Mouse (Mus musculus) forelimb bud, embryonic 11.5 days (tissue): Measurements from ENCODE around the gene Lrrc8c.

Source experiments
- DNase-seq: peaks from one replicate; pipeline ENCODE4 v3.0.0-alpha.2; 2012; ENCODE audit warnings: low read depth, low spot score

Gene Lrrc8c

DNA sequence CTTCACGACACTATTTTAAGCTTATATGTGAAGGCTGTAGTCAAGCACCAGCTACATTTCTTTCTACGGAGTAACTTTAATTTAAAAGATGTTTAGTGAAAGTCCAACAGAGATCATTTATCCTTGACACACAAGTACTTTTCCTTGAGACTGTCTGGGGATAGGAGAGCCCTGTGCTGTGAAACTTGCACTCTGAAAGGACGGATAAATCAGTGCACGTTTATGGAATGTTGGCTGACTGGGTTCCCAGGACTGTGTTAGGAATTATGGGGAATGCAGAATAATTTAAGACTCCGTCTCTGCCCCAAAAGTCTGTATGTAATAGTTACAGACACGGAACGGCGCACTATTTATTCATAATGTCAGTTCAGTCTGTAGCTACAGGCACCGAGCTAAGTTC, 74.4 kb downstream of the Lrrc8c start:
- DNase-seq, result no peak

GRCm38 (mm10) chr5:105598866-105599265, 79.7 kb downstream of the Lrrc8c start:
- no peak for DNase-seq

DNA sequence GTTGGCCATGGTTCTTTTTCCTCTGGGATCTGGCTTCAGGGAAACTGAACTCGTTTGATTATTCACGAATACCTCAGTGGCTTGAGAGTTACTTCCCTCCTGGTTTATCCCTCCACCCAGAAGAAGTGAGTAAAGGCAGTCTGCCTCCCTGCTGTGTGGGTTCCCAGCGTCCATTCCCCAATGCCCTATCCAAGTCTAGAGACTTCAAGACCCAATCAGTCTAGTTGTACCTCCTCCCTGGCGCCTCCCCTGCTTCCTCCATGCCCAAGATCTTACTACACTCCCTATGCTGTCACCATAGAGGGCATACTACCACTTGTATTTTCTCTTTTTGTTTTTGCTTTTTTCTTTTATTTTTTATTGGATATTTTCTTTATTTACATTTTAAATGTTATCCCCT, 80.1 kb downstream of the Lrrc8c start:
- no peak for DNase-seq

- DNase-seq, result no peak
These were observed 81.8 kb downstream of the Lrrc8c start for GRCm38 (mm10) chr5:105600998-105601397.

DNA sequence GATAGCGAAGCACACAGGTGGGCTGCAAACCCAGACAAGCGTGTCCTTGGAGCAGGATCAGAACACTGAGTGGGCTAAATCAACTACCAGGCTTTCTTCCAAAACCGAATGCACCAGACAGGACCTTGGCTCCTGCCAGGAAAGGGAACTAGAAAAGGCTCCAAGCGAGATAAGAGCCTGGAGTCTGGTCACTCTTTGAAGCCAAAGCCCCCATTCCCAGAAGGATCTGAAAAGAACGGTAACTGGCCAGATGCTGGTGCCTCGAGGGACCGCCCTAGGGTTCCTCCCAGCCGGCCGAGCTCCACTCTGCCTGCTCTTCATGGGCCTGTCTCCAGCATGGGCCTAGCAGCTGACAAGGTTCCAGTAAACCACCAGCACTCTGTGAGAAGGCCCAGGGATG, 83.4 kb downstream of the Lrrc8c start:
- DNase-seq, result no peak

DNA sequence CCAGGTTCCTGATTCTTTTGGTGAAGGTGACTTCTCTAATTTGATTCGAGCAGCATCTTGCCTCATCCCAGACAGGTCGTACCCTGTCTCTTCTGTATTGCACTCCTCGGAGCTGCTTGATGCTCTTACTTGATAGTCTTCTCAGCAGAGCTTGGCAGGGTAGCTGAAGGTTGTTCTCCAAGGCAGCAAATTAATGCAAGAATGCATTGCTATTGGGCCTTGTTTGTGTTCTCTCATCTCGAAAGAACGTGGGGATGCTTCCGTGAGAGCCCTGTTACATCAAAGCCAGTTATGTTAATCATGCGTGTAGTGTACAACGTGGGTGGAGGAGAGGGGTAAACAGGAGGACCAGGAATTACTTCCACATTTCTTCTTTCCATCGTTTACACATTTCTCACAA, 86.5 kb downstream of the Lrrc8c start:
- no peak for DNase-seq

DNA sequence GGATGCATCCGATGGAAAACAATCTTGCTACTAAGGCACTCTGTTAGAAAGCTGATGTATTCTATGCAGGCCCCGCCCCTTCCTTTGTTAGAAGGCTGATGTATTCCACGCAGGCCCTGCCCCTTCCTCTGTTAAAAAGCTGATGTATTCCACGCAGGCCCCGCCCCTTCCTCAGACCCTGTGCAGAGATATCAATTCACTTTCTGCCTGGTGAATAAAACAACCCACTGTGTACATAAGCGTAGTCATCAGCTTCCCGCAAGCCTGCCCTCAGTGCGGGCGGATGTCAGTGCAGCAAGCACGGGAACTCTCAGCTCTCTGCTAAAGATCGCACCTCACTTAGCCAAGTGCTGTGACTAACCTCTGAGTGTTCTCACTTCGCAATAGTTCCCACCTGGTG, 90.5 kb downstream of the Lrrc8c start:
- DNase-seq, result no peak

GRCm38 (mm10) chr5:105613002-105613401, 93.8 kb downstream of the Lrrc8c start:
- no peak for DNase-seq

GRCm38 (mm10) chr5:105614000-105614399, 94.8 kb downstream of the Lrrc8c start:
- no peak for DNase-seq

DNA sequence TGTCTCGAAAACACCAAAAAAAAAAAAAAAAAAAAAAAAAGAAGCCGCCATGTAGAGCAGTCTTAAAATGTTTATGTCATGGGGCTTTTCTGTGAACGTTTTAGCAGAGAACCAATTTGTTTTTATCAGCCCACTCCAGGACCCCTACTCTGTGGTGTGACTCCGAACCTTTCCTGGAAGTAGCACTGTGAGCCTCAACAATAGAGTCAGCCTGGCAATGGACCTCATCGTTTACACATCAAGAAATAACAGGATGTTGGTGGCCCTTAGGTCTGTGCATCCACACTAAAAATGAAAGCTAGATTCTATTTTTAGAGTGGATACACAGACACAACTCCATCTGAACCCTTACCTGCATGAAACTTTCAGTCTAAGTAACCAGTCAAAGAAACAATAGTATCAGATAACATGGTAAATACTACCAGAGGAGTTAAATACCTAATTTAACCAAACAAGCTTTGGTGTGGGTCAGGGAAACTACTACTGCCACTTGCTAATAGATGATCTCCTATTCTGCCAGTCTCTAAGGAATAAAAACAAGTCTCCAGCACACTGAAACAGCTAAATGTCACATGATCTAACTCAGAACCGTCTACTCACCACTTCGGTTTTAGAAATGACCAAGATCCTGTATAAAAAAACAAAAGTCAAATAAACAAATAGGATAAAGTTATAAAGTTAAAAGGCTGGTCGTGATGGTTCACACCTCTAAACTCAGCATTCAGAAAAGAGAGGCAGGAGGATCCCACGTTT, 95.7 kb downstream of the Lrrc8c start:
- DNase-seq, result no peak

GRCm38 (mm10) chr5:105615871-105616454, 96.8 kb downstream of the Lrrc8c start:
- DNase-seq, result no peak

- no peak for DNase-seq
These were observed 97.3 kb downstream of the Lrrc8c start for GRCm38 (mm10) chr5:105616538-105616937.

GRCm38 (mm10) chr5:105618510-105618909, 99.3 kb downstream of the Lrrc8c start:
- DNase-seq, result no peak

DNA sequence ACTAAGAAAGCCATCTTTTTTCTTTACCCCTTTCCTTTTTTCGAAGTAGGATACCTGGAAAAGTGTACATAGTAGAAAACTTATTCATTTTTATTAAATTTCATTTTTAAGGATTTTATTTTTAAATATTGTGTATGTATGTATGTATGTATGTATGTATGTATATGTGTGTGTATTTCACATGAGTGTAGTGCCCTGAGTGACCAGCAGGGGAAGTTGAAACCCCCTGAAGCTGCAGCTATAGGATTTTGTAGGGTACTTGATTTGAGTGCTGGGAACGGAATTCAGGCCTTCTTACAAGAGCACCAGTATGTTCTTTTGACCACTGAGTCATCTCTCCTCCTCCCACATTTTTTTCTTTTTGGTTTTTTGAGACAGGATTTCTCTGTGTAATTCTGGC, 100.5 kb downstream of the Lrrc8c start:
- no peak for DNase-seq

GRCm38 (mm10) chr5:105620505-105621116, 101.4 kb downstream of the Lrrc8c start:
- DNase-seq, result no peak

DNA sequence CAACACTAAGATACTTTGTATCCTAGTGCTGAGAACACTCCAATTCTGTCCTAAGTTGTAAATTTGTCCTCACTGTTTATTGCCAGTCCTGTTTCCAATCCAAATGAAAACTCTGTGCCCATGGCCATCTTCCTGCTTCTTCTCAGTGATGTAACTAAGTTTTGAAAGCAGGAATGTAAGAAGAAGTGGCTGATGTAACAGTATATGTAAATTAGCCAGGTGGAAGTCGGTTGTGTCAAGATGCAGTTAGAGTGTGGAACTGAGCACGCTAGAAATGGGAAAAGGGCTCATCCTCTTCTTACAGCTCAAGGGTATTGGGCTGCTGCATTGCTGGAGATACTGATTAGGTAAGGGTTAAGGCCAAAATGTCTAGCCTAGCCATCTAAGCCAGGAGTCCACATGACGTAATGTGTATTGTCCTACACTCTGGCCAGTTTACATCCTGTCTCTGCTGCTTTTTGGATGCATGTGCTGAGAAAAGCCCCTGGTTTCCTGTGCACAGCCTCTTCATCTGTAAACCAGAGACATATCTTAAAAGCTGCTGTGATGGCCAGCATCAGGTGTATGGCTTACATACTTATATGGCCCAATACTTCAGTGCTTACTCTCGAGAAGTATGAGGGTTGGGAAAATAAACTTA, 104.0 kb downstream of the Lrrc8c start:
- DNase-seq, result no peak

DNA sequence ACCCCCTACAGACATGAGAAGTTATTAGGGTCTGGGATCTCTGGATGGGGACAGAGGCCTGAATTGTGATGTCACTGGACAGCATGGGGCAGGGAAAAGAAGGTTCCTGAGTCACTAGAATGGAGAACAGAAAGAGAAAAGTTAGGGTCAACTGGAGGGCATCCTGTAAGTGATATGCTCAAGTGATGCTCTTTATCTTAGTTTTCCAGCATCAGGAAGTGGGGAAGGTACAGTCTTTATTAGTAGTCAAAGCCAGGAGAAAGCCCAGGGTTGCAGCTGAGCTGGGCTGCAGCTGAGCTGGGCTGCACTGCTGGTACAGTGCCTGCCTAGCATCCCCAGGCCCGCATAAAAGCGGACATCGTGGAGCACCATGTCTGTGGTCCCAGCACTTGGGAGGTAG, 105.1 kb downstream of the Lrrc8c start:
- no peak for DNase-seq

DNA sequence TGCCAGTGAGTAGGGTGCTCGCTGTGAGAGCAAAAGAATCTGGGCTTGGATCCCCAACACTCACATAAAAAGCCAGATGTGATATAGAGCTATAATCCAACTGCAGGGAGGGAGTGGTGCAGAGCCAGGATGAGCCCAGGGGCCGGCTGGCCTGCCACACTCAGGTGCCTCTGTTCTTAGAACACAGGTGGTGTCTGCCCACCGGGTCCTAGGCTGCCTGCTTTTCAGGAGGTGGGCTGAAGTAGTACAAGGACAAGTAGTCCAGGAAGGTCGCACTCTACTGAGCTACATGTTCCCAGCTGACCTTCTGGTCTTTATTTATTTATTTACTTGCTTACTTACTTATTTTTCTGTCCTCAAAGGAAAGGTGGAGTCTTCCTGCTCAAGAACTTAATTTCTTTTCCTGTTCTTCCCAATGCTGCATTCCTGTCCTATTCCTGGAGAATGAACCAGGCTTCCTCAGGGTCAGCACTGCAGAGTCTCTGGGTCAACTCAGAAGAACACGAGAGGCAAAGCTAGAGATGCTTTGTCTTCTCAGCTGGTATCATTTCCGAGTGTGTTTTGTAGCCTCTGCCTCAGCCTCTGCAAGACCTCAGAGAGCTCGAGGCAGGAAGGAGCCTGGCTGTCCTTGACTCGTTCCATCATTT, 106.4 kb downstream of the Lrrc8c start:
- no peak for DNase-seq

GRCm38 (mm10) chr5:105626355-105626754, 107.2 kb downstream of the Lrrc8c start:
- no peak for DNase-seq

GRCm38 (mm10) chr5:105627093-105627492, 107.9 kb downstream of the Lrrc8c start:
- DNase-seq, result no peak

- DNase-seq, result no peak
These were observed 110.8 kb downstream of the Lrrc8c start for GRCm38 (mm10) chr5:105629955-105630354.

DNA sequence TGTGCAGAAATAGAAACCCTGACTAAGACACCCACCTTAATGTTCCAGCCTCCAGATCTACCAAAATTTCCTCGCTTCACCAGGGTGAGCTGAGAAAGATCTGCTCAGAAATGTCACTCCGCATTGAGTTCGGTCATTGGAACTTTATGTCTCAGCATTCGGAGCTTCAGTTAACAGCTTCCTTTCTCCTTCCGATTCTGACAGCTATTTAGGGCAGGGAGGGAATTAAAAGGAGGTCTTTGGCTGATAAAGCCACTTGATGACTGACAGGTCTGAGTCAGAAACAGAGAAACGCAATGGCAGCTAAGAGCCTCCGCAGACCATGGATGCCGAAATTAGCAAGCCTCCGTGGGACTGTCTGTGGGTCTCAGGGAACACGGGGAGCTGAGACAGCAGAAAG, 112.9 kb downstream of the Lrrc8c start:
- no peak for DNase-seq
